Mouse (Mus musculus) kidney, postnatal 0 days (tissue): ENCODE measurements at regions not wholly inside any gene's neighbourhood (a gene's known extent, or its start where the extent isn't known, plus 50 kb on each side); places are given as distances from the start of the nearest gene placed in this dataset.

Experiments
- ATAC-seq: fragments of 200-750 bp; cut with Nextera tagmentation; replicated peaks from 2 replicates; pipeline ENCODE4 v1.8.0; 2017; ENCODE audit warnings: low read depth, moderate number of reproducible peaks, moderate TSS enrichment, moderate library complexity; ENCODE audit not compliant: low FRiP score
- DNase-seq: peaks from one replicate; pipeline ENCODE4 v3.0.0-alpha.2; 2016; ENCODE audit warnings: low spot score
- H3K27ac ChIP-seq: fragments of 300-500 bp; sonication (generic); 2 replicates; pipeline ENCODE4 v1.5.1; 2014; ENCODE audit warnings: mild to moderate bottlenecking
- H3K27me3 ChIP-seq: fragments of 300-500 bp; sonication (generic); 2 replicates; pipeline ENCODE4 v1.6.1; 2014; ENCODE audit warnings: low read length, mixed read lengths; ENCODE audit not compliant: insufficient read depth
- H3K36me3 ChIP-seq: fragments of 300-500 bp; sonication (generic); 2 replicates; pipeline ENCODE4 v1.6.1; 2014; ENCODE audit warnings: low read length, mixed read lengths; ENCODE audit not compliant: insufficient read depth
- H3K4me1 ChIP-seq: fragments of 300-500 bp; sonication (generic); replicated peaks from 2 replicates; pipeline ENCODE4 v1.6.1; 2014; ENCODE audit warnings: antibody characterized with exemption, low read length, mixed read lengths; ENCODE audit not compliant: insufficient read depth
- H3K4me2 ChIP-seq: fragments of 300-500 bp; sonication (generic); 2 replicates; pipeline ENCODE4 v1.6.1; 2014; ENCODE audit warnings: mild to moderate bottlenecking, low read length, moderate library complexity, mixed read lengths
- H3K4me3 ChIP-seq: fragments of 300-500 bp; sonication (generic); replicated peaks from 2 replicates; pipeline ENCODE4 v1.5.1; 2014; ENCODE audit warnings: low read depth, low read length
- H3K9ac ChIP-seq: fragments of 300-500 bp; sonication (generic); 2 replicates; pipeline ENCODE4 v1.6.1; 2014; ENCODE audit warnings: low read depth, low read length
- H3K9me3 ChIP-seq: fragments of 300-500 bp; sonication (generic); replicated peaks from 2 replicates; pipeline ENCODE4 v1.6.1; 2016; ENCODE audit warnings: low read length, inconsistent platforms, mixed read lengths
- CTCF ChIP-seq: IDR thresholded peaks from 2 replicates; pipeline ENCODE4 v1.5.1; 2016; ENCODE audit warnings: antibody characterized with exemption, low read depth, mild to moderate bottlenecking, moderate library complexity
- WGBS: fragments of 180-500 bp; shearing (Covaris S2); extraction: QIAGEN DNeasy Blood & Tissue Kit; methylation state at CpG from one replicate; pipeline ENCODE4 v1.1.7; 2014; 5-methylcytosine and 5-hydroxymethylcytosine counted together

GRCm38 (mm10) chr6:14431751-14432150 is 323.3 kb downstream of the Ppp1r3a start:
- Histone ChIP-seq H3K9ac (no peak overlapping the region), H3K36me3 (no peaks in the 10 kb centered on the region), H3K27ac (no peak overlapping the region), H3K4me3 (no peak overlapping the region), H3K4me1 (no peaks in the 10 kb centered on the region), H3K4me2 (no peak overlapping the region), H3K27me3 (no peaks in the 10 kb centered on the region), H3K9me3 (no peaks in the 10 kb centered on the region)
- WGBS: 77% methylated on average over 1 of the region's 1 CpGs
- DNase-seq (no peak), ATAC-seq (no peak)
- TF ChIP-seq CTCF: no peak

- H3K9ac ChIP-seq: no peak overlapping the region
- no peak overlapping the region for H3K27ac ChIP-seq
- H3K4me1 ChIP-seq: no peaks in the 10 kb centered on the region
- no peak for TF ChIP-seq CTCF
- ATAC-seq (no peak), DNase-seq (no peak)
- 37% methylated on average over 4 of the region's 4 CpGs for WGBS
- H3K4me2 ChIP-seq: no peak overlapping the region
- H3K4me3 ChIP-seq: no peak overlapping the region
- no peaks in the 10 kb centered on the region for H3K27me3 ChIP-seq
- no peaks in the 10 kb centered on the region for H3K9me3 ChIP-seq
- no peaks in the 10 kb centered on the region for H3K36me3 ChIP-seq
Measured at GRCm38 (mm10) chr6:14409772-14410171, 345.3 kb downstream of the Ppp1r3a start.

- no peaks in the 10 kb centered on the region for H3K36me3 ChIP-seq
- H3K27ac ChIP-seq: no peak overlapping the region
- ATAC-seq (no peak), DNase-seq (no peak)
- H3K4me3 ChIP-seq: no peak overlapping the region
- no peaks in the 10 kb centered on the region for H3K4me1 ChIP-seq
- H3K9ac ChIP-seq: no peak overlapping the region
- WGBS: 43% methylated on average over 1 of the region's 1 CpGs
- no peak overlapping the region for H3K4me2 ChIP-seq
- no peaks in the 10 kb centered on the region for H3K9me3 ChIP-seq
- no peak for TF ChIP-seq CTCF
- no peaks in the 10 kb centered on the region for H3K27me3 ChIP-seq
Measured at GRCm38 (mm10) chr6:14407754-14408153, 347.3 kb downstream of the Ppp1r3a start.

GRCm38 (mm10) chr6:14358280-14358679 is 396.8 kb downstream of the Ppp1r3a start:
- H3K4me2 ChIP-seq: no peak overlapping the region
- no peak overlapping the region for H3K4me3 ChIP-seq
- H3K27me3 ChIP-seq: no peaks in the 10 kb centered on the region
- no peak for TF ChIP-seq CTCF
- DNase-seq: no peak
- no peak for ATAC-seq
- no peaks in the 10 kb centered on the region for H3K9me3 ChIP-seq
- H3K36me3 ChIP-seq: no peaks in the 10 kb centered on the region
- no peaks in the 10 kb centered on the region for H3K4me1 ChIP-seq
- no peak overlapping the region for H3K27ac ChIP-seq
- H3K9ac ChIP-seq: no peak overlapping the region
- 80% methylated on average over 5 of the region's 5 CpGs for WGBS
